Mouse (Mus musculus): Measurements from ENCODE around the gene Impdh1. TPM values are rescaled to one million over a fixed set of nuclear protein-coding genes. Genes with fewer than 3 reads are reported as not detected.

Impdh1 gene
- total RNA-seq (2017): 70.0 and 72.4 TPM in 2 replicates

DNA sequence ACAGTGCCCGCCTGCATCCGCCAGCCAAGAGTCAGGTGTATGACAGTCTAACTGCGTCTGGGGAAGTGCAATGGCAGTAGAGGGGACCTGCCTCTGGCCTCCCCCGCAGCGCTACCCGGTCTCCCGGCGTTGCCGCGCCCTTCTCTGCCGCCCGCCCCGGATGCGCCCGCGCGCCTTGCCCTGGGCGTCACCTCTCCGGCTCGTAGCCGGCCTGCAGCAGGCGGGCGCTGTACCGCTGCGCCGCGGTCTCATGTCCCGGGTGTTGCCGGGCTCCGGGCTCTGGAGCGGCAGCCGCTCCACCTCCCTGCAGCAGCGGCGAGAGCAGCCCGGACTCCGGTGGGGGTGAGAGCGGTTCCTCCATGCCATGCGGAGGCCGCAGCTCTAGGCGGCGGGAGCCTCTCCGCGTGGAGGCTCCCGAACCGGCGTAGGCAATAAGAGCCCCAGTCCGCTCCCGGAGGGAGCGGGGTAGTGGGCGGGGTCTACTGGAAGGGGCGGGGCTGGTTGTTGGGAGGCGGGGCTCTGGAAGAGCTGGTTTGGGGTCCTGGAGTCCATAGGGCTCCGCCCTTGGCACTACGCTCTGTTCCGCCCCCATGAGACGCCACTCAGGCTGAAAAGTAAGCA lies at the start of gene Impdh1:
Gene Impdh1, minus strand, starts transcription at position 484 of the 621 bp plus-strand sequence.
- peak; percentile 61 to 62 for ATAC-seq (replicated peaks in 1 of 2; ENCODE audit: insufficient read depth in 1 of 2, low FRiP score in 2 of 2, low TSS enrichment in 1 of 2, low read depth in 1 of 2, poor library complexity in 2 of 2, severe bottlenecking in 2 of 2)

GRCm38 (mm10) chr6:29264456-29264781 lies 48.3 kb upstream of the Impdh1 start:
- ATAC-seq (replicated peaks in 1 of 2; ENCODE audit: insufficient read depth in 1 of 2, low FRiP score in 2 of 2, low TSS enrichment in 1 of 2, low read depth in 1 of 2, poor library complexity in 2 of 2, severe bottlenecking in 2 of 2): no peak

DNA sequence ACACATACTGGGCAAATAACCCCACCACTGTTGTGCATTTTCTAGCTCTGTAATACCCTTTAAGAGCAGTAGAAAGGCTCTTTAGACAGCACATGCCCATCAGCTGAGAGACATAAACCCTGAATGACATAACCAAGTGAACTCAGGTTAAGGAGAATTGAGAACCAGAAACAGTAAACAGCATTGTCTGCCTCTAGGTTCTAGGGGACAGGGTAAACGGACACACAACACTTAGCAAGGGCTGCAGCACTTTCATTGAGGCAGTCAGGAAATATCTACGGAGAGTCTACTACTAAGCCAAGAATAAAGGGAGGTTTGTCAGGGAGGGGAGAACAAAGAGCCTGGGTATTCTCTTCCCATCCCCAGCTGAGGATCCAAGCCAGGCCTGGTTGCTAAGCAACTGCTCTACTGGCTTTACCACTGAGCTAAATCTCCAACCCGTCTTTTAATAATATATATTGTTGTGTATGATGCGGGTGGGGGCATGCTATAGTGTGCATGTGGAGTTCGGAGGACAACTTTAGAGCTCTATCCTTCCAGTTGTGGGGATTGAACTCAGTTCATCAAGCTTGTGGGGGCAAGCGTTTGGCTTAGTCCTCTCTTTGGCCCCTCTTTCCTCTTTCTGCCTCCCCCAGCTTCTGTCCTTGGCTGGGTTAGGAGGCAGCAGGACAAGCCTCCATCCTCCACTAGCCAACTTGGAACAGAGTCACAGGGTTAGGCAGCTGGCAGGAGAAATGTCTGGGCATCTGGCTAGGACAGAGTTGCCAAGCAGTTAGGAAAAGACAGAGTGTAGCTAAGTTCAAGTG lies 47.7 kb upstream of the Impdh1 start:
- no peak for ATAC-seq (replicated peaks in 1 of 2; ENCODE audit: insufficient read depth in 1 of 2, low FRiP score in 2 of 2, low TSS enrichment in 1 of 2, low read depth in 1 of 2, poor library complexity in 2 of 2, severe bottlenecking in 2 of 2)

DNA sequence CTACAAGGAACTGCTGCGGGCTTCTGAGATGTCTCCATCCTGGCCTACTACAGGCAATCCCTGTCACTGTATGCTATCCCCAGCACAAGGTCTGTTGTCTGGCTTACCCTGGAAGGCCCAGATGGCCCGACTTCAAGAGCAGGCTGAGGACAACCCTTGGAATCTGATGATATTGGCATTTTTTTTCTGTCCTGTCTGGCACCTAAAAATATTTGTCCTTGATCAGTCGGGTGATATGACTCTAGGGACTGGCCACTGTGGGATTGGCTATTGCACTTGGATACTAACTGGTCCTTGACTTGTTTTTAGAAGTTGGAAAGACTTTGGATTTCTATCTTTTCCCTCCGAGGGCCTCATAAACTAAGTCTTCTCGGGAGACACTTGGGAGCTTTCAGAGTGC lies 45.7 kb upstream of the Impdh1 start:
- ATAC-seq (replicated peaks in 1 of 2; ENCODE audit: insufficient read depth in 1 of 2, low FRiP score in 2 of 2, low TSS enrichment in 1 of 2, low read depth in 1 of 2, poor library complexity in 2 of 2, severe bottlenecking in 2 of 2): no peak

- ATAC-seq (replicated peaks in 1 of 2; ENCODE audit: insufficient read depth in 1 of 2, low FRiP score in 2 of 2, low TSS enrichment in 1 of 2, low read depth in 1 of 2, poor library complexity in 2 of 2, severe bottlenecking in 2 of 2): peak; percentile 56 to 74
Measured at GRCm38 (mm10) chr6:29259418-29259817, 43.3 kb upstream of the Impdh1 start.

DNA sequence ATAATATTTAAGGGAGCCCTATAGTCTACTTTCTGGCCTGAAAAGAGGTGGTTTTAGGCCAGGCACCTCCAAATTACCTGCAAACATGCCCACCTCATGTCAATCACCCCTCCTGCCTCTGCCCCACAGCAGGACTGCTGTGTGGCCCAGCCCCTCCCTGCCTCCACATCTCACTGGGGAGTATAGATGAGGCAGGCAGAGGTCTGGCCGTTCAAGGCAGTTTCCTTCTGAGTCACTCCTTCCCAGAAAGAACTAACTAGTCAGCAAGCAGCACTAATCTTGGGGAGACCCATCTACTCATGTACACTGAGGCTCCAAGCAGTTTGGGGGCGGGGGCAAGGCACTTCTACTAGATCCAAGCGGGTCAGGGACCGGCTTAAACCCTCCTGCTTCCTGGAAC lies 30.9 kb upstream of the Impdh1 start:
- no peak for ATAC-seq (replicated peaks in 1 of 2; ENCODE audit: insufficient read depth in 1 of 2, low FRiP score in 2 of 2, low TSS enrichment in 1 of 2, low read depth in 1 of 2, poor library complexity in 2 of 2, severe bottlenecking in 2 of 2)

GRCm38 (mm10) chr6:29246585-29246984 lies 30.4 kb upstream of the Impdh1 start:
- peak; percentile 78 to 80 for ATAC-seq (replicated peaks in 1 of 2; ENCODE audit: insufficient read depth in 1 of 2, low FRiP score in 2 of 2, low TSS enrichment in 1 of 2, low read depth in 1 of 2, poor library complexity in 2 of 2, severe bottlenecking in 2 of 2)

- no peak for ATAC-seq (replicated peaks in 1 of 2; ENCODE audit: insufficient read depth in 1 of 2, low FRiP score in 2 of 2, low TSS enrichment in 1 of 2, low read depth in 1 of 2, poor library complexity in 2 of 2, severe bottlenecking in 2 of 2)
Measured at GRCm38 (mm10) chr6:29246183-29246582, 30.0 kb upstream of the Impdh1 start.

GRCm38 (mm10) chr6:29245272-29246120 lies 29.3 kb upstream of the Impdh1 start:
- peak; percentile 46 to 74; a peak in 3 of 4 replicates for ATAC-seq (replicated peaks in 1 of 2; ENCODE audit: insufficient read depth in 1 of 2, low FRiP score in 2 of 2, low TSS enrichment in 1 of 2, low read depth in 1 of 2, poor library complexity in 2 of 2, severe bottlenecking in 2 of 2)

GRCm38 (mm10) chr6:29242265-29242664 lies 26.1 kb upstream of the Impdh1 start:
- no peak for ATAC-seq (replicated peaks in 1 of 2; ENCODE audit: insufficient read depth in 1 of 2, low FRiP score in 2 of 2, low TSS enrichment in 1 of 2, low read depth in 1 of 2, poor library complexity in 2 of 2, severe bottlenecking in 2 of 2)

DNA sequence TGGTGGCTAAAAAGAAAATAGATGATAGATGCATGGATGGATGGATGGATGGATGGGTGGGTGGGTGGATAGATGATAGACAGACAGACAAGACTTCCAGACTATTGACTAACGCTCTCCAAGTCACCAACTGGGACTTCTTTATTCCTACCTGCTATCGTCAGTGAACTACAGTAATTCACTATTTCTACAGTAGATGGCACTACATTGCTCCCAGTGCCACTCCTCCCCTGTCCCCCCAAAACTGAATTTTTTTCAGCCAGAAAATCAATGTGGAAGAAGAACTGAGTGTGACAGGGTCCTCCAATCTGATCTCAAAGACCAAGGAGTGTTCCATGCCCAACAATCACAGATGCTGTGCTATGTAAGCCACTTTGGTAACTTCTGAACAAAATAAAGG lies 25.5 kb upstream of the Impdh1 start:
- peak in 1 of 2 experiments; percentile 34; a peak in 1 of 4 replicates for ATAC-seq (replicated peaks in 1 of 2; ENCODE audit: insufficient read depth in 1 of 2, low FRiP score in 2 of 2, low TSS enrichment in 1 of 2, low read depth in 1 of 2, poor library complexity in 2 of 2, severe bottlenecking in 2 of 2)

DNA sequence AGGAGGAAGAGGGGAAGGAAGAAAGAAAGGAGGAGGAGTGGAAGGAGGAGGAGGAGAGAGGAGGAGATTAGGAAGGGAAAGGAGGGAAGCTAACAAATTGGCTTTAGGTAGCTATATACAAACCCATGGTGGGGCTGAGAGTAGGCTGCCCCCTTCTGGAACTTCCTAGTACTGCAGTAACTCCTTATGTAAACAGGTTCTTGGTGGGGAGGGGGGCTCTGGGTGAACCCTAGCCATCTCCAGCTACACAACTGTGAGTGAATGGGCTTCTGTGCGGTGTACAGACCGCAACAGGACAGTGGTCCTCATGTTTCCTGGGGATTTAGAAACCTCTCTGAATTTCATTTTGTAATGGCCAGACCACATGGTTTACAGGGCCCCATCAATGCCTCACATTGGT lies 24.6 kb upstream of the Impdh1 start:
- peak; percentile 56 to 63 for ATAC-seq (replicated peaks in 1 of 2; ENCODE audit: insufficient read depth in 1 of 2, low FRiP score in 2 of 2, low TSS enrichment in 1 of 2, low read depth in 1 of 2, poor library complexity in 2 of 2, severe bottlenecking in 2 of 2)

GRCm38 (mm10) chr6:29234272-29234671 lies 18.1 kb upstream of the Impdh1 start:
- peak; percentile 34 to 47; a peak in 1 of 4 replicates for ATAC-seq (replicated peaks in 1 of 2; ENCODE audit: insufficient read depth in 1 of 2, low FRiP score in 2 of 2, low TSS enrichment in 1 of 2, low read depth in 1 of 2, poor library complexity in 2 of 2, severe bottlenecking in 2 of 2)

- ATAC-seq (replicated peaks in 1 of 2; ENCODE audit: insufficient read depth in 1 of 2, low FRiP score in 2 of 2, low TSS enrichment in 1 of 2, low read depth in 1 of 2, poor library complexity in 2 of 2, severe bottlenecking in 2 of 2): no peak
Measured at GRCm38 (mm10) chr6:29233710-29234109, 17.5 kb upstream of the Impdh1 start.

- peak; percentile 71 to 72 for ATAC-seq (replicated peaks in 1 of 2; ENCODE audit: insufficient read depth in 1 of 2, low FRiP score in 2 of 2, low TSS enrichment in 1 of 2, low read depth in 1 of 2, poor library complexity in 2 of 2, severe bottlenecking in 2 of 2)
Measured at GRCm38 (mm10) chr6:29232321-29232720, 16.2 kb upstream of the Impdh1 start.

DNA sequence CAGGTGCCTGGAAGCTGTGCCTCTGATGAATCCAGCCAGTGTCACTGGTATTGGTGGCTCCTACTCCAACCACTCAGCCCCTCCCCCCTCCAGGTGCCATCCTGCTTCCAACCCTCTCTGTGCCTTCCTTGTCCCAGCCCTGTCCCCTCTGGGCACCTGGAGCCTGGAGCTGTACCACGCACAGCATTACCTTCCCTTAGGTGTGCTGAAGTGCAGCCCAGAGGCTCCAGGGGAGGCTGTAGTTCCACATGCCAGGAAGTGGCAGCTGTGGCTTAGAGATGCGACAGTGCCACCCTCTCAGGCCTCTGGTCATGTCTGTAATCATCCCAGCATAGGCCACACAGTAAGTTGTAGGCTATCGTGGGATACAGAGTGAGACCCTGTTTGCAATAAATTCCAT lies 15.6 kb upstream of the Impdh1 start:
- no peak for ATAC-seq (replicated peaks in 1 of 2; ENCODE audit: insufficient read depth in 1 of 2, low FRiP score in 2 of 2, low TSS enrichment in 1 of 2, low read depth in 1 of 2, poor library complexity in 2 of 2, severe bottlenecking in 2 of 2)

- no peak for ATAC-seq (replicated peaks in 1 of 2; ENCODE audit: insufficient read depth in 1 of 2, low FRiP score in 2 of 2, low TSS enrichment in 1 of 2, low read depth in 1 of 2, poor library complexity in 2 of 2, severe bottlenecking in 2 of 2)
Measured at GRCm38 (mm10) chr6:29230386-29230785, 14.2 kb upstream of the Impdh1 start.
